Mouse (Mus musculus): ENCODE data around the gene Slc5a12. TPM values are rescaled to one million over a fixed set of nuclear protein-coding genes. Genes with fewer than 3 reads are reported as not detected.

Slc5a12 gene
- polyA plus RNA-seq (2015; fragmentation: Nextera tagmentation; extraction: Ambion mirVana), result 0.31 and 0.53 TPM in 2 replicates

DNA sequence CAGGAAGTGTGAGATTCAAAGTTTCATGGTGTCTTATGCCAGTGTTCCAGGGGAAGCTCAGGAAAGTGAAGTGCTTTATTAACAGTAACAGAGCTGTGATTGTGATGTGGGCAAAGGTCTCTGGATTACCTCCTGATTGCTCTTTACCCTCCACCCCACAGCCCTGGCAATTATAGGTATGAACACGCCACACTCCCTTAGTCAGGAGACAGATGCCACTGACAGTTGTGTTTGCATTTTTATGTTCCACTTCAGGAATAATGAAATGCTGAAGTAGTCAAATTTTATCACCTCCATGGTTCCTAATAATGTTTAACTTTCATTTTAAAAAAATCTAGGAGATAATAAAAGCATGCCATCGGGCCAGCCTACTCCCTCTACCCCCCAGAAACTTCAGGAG lies at the start of gene Slc5a12:
Gene Slc5a12 (plus strand): TSS at position 367 of the 400 bp plus-strand sequence.
- H3K9me3 ChIP-seq (ENCODE audit: control insufficient read depth), result no peaks in the 10 kb centered on the region
- H3K27ac ChIP-seq (ENCODE audit: low read depth, low read length), result no peak within 1 kb of the TSS
- no peaks in the 10 kb centered on the region for H3K36me3 ChIP-seq (ENCODE audit: control insufficient read depth, insufficient read depth)
- H3K27me3 ChIP-seq (replicated peaks; ENCODE audit: control insufficient read depth, insufficient read depth, low read length), result no peaks in the 10 kb centered on the region
- no peak within 1 kb of the TSS for H3K4me2 ChIP-seq (replicated peaks; ENCODE audit: low read depth)
- no peak for TF ChIP-seq CTCF (IDR thresholded peaks at IDR 0.05; ENCODE audit: low read depth)
- H3K4me3 ChIP-seq (ENCODE audit: low read depth, low read length), result no peak within 1 kb of the TSS
- 36% methylated on average over 2 of the region's 2 CpGs for WGBS
- peak; percentile 91 for ATAC-seq
- no peak within 1 kb of the TSS for H3K9ac ChIP-seq (ENCODE audit: low read depth, low read length)
- H3K4me1 ChIP-seq (replicated peaks; ENCODE audit: control insufficient read depth, insufficient read depth, low read length), result no peaks in the 10 kb centered on the region

DNA sequence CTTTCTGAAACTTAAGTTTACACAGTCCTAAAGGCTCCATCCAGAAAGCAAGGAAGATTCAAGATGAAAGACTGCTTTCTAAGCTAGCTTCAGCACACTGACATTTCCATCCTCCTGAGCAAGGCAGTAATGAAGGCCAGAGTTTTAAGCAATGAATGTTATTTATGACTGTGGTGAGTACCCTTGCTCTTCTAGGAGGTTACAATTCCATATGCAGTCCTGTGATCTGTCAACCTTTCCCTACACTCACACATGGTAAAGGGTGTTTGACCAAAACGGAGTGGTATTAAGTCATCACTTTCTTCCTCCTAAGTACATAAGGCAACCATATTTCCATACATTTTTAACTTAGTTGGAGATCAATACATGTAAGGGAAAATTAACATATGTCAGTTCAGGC lies 41.0 kb upstream of the Slc5a12 start:
- H3K4me2 ChIP-seq (replicated peaks; ENCODE audit: low read depth), result no peak overlapping the region
- H3K4me3 ChIP-seq (ENCODE audit: low read depth, low read length), result no peak overlapping the region
- H3K9me3 ChIP-seq (ENCODE audit: control insufficient read depth), result no peaks in the 10 kb centered on the region
- H3K27me3 ChIP-seq (replicated peaks; ENCODE audit: control insufficient read depth, insufficient read depth, low read length), result no peaks in the 10 kb centered on the region
- no peaks in the 10 kb centered on the region for H3K4me1 ChIP-seq (replicated peaks; ENCODE audit: control insufficient read depth, insufficient read depth, low read length)
- no peaks in the 10 kb centered on the region for H3K36me3 ChIP-seq (ENCODE audit: control insufficient read depth, insufficient read depth)
- H3K9ac ChIP-seq (ENCODE audit: low read depth, low read length), result no peak overlapping the region
- no peak for ATAC-seq
- TF ChIP-seq CTCF (IDR thresholded peaks at IDR 0.05; ENCODE audit: low read depth), result no peak
- no peak overlapping the region for H3K27ac ChIP-seq (ENCODE audit: low read depth, low read length)
- WGBS, result 76% methylated on average over 1 of the region's 1 CpGs

DNA sequence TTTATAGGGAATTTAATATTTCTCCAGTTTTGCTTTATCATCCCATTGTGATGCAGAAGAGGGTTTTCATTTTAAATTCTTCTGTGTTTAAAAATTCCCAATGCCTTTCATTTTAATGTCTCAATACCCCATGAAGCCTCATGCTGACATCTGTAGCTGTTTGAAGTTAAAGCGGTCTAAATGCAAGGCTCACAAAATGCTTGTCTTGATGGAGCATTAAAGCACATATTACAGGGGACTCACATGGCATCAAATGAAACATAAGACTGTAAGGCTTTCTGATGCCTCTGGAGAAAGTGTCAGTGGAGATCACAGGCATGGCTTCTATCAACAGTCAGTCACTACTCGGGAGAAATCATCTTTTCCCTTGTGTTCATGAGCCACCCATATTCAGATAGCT lies 34.5 kb upstream of the Slc5a12 start:
- 84% methylated on average over 2 of the region's 2 CpGs for whole genome bisulfite sequencing
- TF ChIP-seq CTCF (IDR thresholded peaks at IDR 0.05; ENCODE audit: low read depth), result no peak
- no peaks in the 10 kb centered on the region for H3K27me3 ChIP-seq (replicated peaks; ENCODE audit: control insufficient read depth, insufficient read depth, low read length)
- no peaks in the 10 kb centered on the region for H3K4me1 ChIP-seq (replicated peaks; ENCODE audit: control insufficient read depth, insufficient read depth, low read length)
- H3K4me2 ChIP-seq (replicated peaks; ENCODE audit: low read depth), result no peak overlapping the region
- H3K4me3 ChIP-seq (ENCODE audit: low read depth, low read length), result no peak overlapping the region
- no peak overlapping the region for H3K9ac ChIP-seq (ENCODE audit: low read depth, low read length)
- no peak overlapping the region for H3K27ac ChIP-seq (ENCODE audit: low read depth, low read length)
- no peaks in the 10 kb centered on the region for H3K9me3 ChIP-seq (ENCODE audit: control insufficient read depth)
- H3K36me3 ChIP-seq (ENCODE audit: control insufficient read depth, insufficient read depth), result no peaks in the 10 kb centered on the region
- ATAC-seq, result no peak

DNA sequence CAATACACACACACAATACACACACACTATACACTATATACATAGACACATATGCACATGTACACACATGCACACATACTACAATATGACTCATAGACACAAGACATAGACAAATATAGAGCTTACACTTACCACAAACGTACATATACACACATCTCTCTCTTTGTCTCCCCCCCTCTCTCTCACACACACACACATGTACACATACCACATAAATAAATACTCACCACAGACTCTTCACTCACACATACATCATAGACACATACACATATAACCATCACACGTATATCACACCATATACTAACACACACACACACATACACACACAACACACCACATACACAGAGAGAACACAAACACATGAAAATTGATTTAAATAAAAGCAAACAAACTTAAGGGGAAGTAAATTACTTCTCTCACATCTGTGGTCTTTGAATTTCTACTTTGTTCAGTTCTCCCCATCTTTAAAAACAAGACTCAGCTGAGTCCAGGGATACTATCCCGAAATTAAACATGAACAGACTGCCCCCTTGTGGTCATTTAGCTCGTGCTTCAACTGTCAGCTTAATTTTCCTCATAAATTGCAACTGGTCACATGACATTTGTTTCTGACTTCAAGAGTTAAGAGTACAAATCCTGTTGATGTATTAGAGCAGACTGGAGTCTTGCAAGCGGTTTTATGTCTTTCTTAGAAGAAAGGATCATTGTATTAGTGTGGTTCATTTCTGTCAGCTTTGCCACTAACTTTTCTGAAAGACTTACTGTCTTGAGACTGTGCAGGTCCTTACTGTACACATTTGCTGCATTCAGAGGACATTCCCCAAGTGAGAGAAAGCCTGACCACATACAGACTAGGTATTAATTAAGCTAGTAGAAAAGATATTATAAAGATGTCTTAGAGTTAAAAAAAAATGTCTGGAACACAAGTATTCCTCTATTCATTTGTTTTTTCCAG lies 32.1 kb upstream of the Slc5a12 start:
- WGBS, result 38% methylated on average over 5 of the region's 5 CpGs
- H3K4me3 ChIP-seq (ENCODE audit: low read depth, low read length), result no peak overlapping the region

DNA sequence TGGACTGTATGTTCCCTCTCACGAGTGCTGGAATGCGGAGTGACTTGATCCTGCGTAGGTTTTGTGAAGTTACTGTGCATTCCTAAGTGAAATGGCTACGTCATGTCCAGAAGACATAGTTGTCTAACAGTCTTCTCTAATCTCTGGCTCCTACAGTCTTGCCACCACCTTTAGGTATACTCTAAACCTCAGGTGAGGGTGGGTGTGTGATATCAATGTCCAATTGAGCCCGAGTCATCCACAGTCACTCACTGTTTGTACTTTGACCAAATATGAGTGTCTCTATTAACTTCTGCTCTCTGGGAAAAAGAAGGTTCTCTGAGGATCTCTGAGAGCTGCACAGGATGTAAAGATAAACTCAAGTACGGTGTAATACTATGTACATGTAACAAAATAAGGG lies 10.4 kb upstream of the Slc5a12 start:
- TF ChIP-seq CTCF (IDR thresholded peaks at IDR 0.05; ENCODE audit: low read depth), result no peak
- 61% methylated on average over 6 of the region's 6 CpGs for WGBS
- Histone ChIP-seq H3K9ac (ENCODE audit: low read depth, low read length) (no peak overlapping the region), H3K36me3 (ENCODE audit: control insufficient read depth, insufficient read depth) (no peaks in the 10 kb centered on the region), H3K4me3 (ENCODE audit: low read depth, low read length) (no peak overlapping the region), H3K27me3 (replicated peaks; ENCODE audit: control insufficient read depth, insufficient read depth, low read length) (no peaks in the 10 kb centered on the region), H3K4me1 (replicated peaks; ENCODE audit: control insufficient read depth, insufficient read depth, low read length) (no peaks in the 10 kb centered on the region), H3K9me3 (ENCODE audit: control insufficient read depth) (no peaks in the 10 kb centered on the region), H3K27ac (ENCODE audit: low read depth, low read length) (no peak overlapping the region), H3K4me2 (replicated peaks; ENCODE audit: low read depth) (no peak overlapping the region)
- ATAC-seq, result 0 out of 2 replicates have a peak, but pooled peaks have one; percentile 60

More for the DNA sequence above, 32.1 kb upstream of the Slc5a12 start:
- Histone ChIP-seq H3K4me1 (replicated peaks; ENCODE audit: control insufficient read depth, insufficient read depth, low read length) (no peaks in the 10 kb centered on the region), H3K27me3 (replicated peaks; ENCODE audit: control insufficient read depth, insufficient read depth, low read length) (no peaks in the 10 kb centered on the region), H3K9ac (ENCODE audit: low read depth, low read length) (no peak overlapping the region), H3K27ac (ENCODE audit: low read depth, low read length) (no peak overlapping the region), H3K4me2 (replicated peaks; ENCODE audit: low read depth) (no peak overlapping the region), H3K9me3 (ENCODE audit: control insufficient read depth) (no peaks in the 10 kb centered on the region), H3K36me3 (ENCODE audit: control insufficient read depth, insufficient read depth) (no peaks in the 10 kb centered on the region)
- peak; percentile 68 for ATAC-seq
- peak; percentile 85 for TF ChIP-seq CTCF (IDR thresholded peaks at IDR 0.05; ENCODE audit: low read depth)

- Histone ChIP-seq H3K4me1 (replicated peaks; ENCODE audit: control insufficient read depth, insufficient read depth, low read length) (no peaks in the 10 kb centered on the region), H3K4me2 (replicated peaks; ENCODE audit: low read depth) (no peak overlapping the region), H3K9me3 (ENCODE audit: control insufficient read depth) (no peaks in the 10 kb centered on the region), H3K9ac (ENCODE audit: low read depth, low read length) (no peak overlapping the region), H3K27me3 (replicated peaks; ENCODE audit: control insufficient read depth, insufficient read depth, low read length) (no peaks in the 10 kb centered on the region), H3K27ac (ENCODE audit: low read depth, low read length) (no peak overlapping the region), H3K4me3 (ENCODE audit: low read depth, low read length) (no peak overlapping the region), H3K36me3 (ENCODE audit: control insufficient read depth, insufficient read depth) (no peaks in the 10 kb centered on the region)
- WGBS, result 77% methylated on average over 1 of the region's 1 CpGs
- no peak for ATAC-seq
- TF ChIP-seq CTCF (IDR thresholded peaks at IDR 0.05; ENCODE audit: low read depth), result no peak
Measured at GRCm38 (mm10) chr2:110590007-110590406, 7.1 kb upstream of the Slc5a12 start.

All from intestine, postnatal 0 days (tissue).